ENCODE assay signal across 8 mouse cellular contexts in the genomic region with DNA sequence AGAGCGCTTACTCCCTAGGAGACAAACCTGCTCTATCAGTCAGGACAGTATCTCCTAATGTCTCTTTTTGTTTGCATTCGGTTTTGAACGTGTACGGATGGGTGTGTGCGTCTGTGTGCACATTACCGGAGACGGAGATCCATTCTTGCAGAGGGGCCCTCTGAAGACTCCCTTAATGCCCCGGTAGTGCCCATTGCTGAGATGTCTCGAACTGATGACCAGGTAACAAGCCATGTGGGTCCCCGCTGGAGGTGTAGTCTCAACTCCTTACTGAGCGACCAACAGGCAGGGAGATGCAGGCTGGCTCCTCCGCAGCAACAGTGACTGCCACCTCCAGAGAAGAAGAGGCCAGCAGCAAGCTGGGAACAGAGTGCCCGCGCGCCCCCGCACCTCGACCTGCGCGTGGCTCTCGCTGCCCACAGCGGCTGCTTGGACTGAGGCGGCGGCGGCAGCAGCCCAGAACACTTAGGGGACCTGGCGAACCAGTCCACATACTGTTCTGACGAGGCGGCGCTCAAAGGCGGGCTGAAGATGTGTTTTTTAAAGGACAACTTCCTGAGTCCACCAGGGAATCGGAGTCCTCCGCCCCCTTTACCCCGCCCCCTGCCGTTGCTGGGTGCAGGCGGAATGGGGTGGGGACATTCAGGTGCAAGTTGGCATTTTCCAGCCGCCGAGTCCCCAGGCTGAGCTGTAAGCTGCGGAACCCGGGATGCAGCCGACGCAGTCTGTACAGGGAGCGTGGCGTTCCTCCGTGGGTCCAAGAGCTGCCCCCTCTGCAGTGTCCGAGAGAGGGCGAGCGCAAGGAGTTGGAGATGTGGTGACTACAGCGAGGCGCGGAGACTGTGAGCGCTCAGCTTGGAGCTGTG. TPM values are rescaled to one million over a fixed set of nuclear protein-coding genes. Genes with fewer than 3 reads are reported as not detected.
DNase-seq lines count a peak whose midpoint lies in the region; ATAC-seq and TF ChIP-seq lines count a peak whose summit lies in the region.

A gene (minus strand): TSS at position 612 of the 866 bp plus-strand sequence.

- H3K4me2 ChIP-seq in heart, embryonic 15.5 days, result peak within 1 kb of the TSS; percentile 96
- peak within 1 kb of the TSS; percentile 58 for H3K4me2 ChIP-seq in liver, embryonic 15.5 days

- H3K4me1 ChIP-seq in embryonic facial prominence, embryonic 10.5 days, result peaks cover 11% of the 10 kb centered on the region
- H3K4me1 ChIP-seq in heart, embryonic 15.5 days (replicated peaks), result peaks cover 4% of the 10 kb centered on the region
- H3K4me1 ChIP-seq in liver, embryonic 15.5 days (replicated peaks), result no peaks in the 10 kb centered on the region
- no peaks in the 10 kb centered on the region for H3K4me1 ChIP-seq in olfactory bulb, adult 2 months (ENCODE audit: control insufficient read depth, insufficient read depth, low read length)

- no peak for TF ChIP-seq CTCF in olfactory bulb, adult 2 months (IDR thresholded peaks at IDR 0.05; ENCODE audit: insufficient read depth, low read depth, low read length)

- peaks cover 6% of the 10 kb centered on the region; the same call in 1 of the 2 replicates for H3K27me3 ChIP-seq in embryonic facial prominence, embryonic 10.5 days (replicated peaks; ENCODE audit: low read depth, poor library complexity, severe bottlenecking)
- H3K27me3 ChIP-seq in heart, embryonic 15.5 days, result no peaks in the 10 kb centered on the region; the same call in 1 of the 2 replicates
- H3K27me3 ChIP-seq in liver, embryonic 15.5 days, result peaks cover 15% of the 10 kb centered on the region

- peak within 1 kb of the TSS; percentile 46 for H3K9ac ChIP-seq in heart, embryonic 15.5 days
- no peak within 1 kb of the TSS for H3K9ac ChIP-seq in liver, embryonic 15.5 days

- peak within 1 kb of the TSS; percentile 74 for H3K4me3 ChIP-seq in embryonic facial prominence, embryonic 10.5 days
- peak within 1 kb of the TSS; percentile 67 for H3K4me3 ChIP-seq in heart, embryonic 15.5 days
- H3K4me3 ChIP-seq in liver, embryonic 15.5 days (replicated peaks), result peak within 1 kb of the TSS; percentile 41
- peak within 1 kb of the TSS; percentile 65 for H3K4me3 ChIP-seq in olfactory bulb, adult 2 months (ENCODE audit: insufficient read depth, low read depth, low read length)

- DNase-seq in adrenal gland, adult (ENCODE audit: inconsistent age in 2 of 2, low spot score in 1 of 2), result peak; percentile 3 to 53
- DNase-seq in adrenal gland, adult 8-10 months, result no peak
- peak; percentile 69 for DNase-seq in embryonic facial prominence, embryonic 10.5 days (ENCODE audit: low spot score)
- DNase-seq in kidney, postnatal 36 days, result peak; percentile 9 to 39
- DNase-seq in urinary bladder, postnatal 4 days (ENCODE audit: low spot score in 2 of 2), result peak; percentile 21 to 61

- peak within 1 kb of the TSS; percentile 48; the same call in 1 of the 2 replicates for H3K27ac ChIP-seq in embryonic facial prominence, embryonic 10.5 days (replicated peaks)
- no peak within 1 kb of the TSS for H3K27ac ChIP-seq in heart, embryonic 15.5 days
- no peak within 1 kb of the TSS for H3K27ac ChIP-seq in liver, embryonic 15.5 days (replicated peaks)
- H3K27ac ChIP-seq in olfactory bulb, adult 2 months (ENCODE audit: insufficient read depth, low read depth, low read length), result peak within 1 kb of the TSS; percentile 17

- ATAC-seq in heart, embryonic 15.5 days (replicated peaks; ENCODE audit: insufficient number of reproducible peaks, insufficient read depth, low FRiP score, low read depth), result peak; percentile 67
- no peak for ATAC-seq in liver, embryonic 15.5 days (ENCODE audit: insufficient read depth)

- H3K36me3 ChIP-seq in embryonic facial prominence, embryonic 10.5 days (replicated peaks), result no peaks in the 10 kb centered on the region
- H3K36me3 ChIP-seq in heart, embryonic 15.5 days, result no peaks in the 10 kb centered on the region
- no peaks in the 10 kb centered on the region for H3K36me3 ChIP-seq in liver, embryonic 15.5 days (replicated peaks)

- WGBS in embryonic facial prominence, embryonic 10.5 days, result under 1% methylated on average over 50 of the region's 50 CpGs
- WGBS in heart, embryonic 15.5 days, result under 1% methylated on average over 50 of the region's 50 CpGs
- under 1% methylated on average over 50 of the region's 50 CpGs for WGBS in liver, embryonic 15.5 days (ENCODE audit: insufficient replicate concordance)
- under 1% methylated on average over 50 of the region's 50 CpGs for WGBS in olfactory bulb, adult 2 months

- no peaks in the 10 kb centered on the region for H3K9me3 ChIP-seq in embryonic facial prominence, embryonic 10.5 days
- H3K9me3 ChIP-seq in heart, embryonic 15.5 days (replicated peaks), result no peaks in the 10 kb centered on the region
- no peaks in the 10 kb centered on the region for H3K9me3 ChIP-seq in liver, embryonic 15.5 days (replicated peaks)

- TF ChIP-seq POLR2A in olfactory bulb, adult 2 months (IDR thresholded peaks at IDR 0.05; ENCODE audit: insufficient read depth, low read depth, low read length), result no peak

RNA-seq across cellular contexts. Expression of the gene that starts here (rescaled TPM):
- total RNA-seq in adrenal gland, adult 8-10 months (2022), result under 1 TPM in 2 of 4 experiments, not detected in 2; 0.09 to 0.11 TPM
- 0.12 TPM in 1 of 2 replicates, not detected in the other for polyA plus RNA-seq in embryonic facial prominence, embryonic 10.5 days (2016; fragmentation: Nextera tagmentation; extraction: Ambion mirVana)
- 0.16 and 0.19 TPM in 2 replicates for polyA plus RNA-seq in heart, embryonic 15.5 days (2015; fragmentation: Nextera tagmentation; extraction: Ambion mirVana)
- polyA plus RNA-seq in liver, embryonic 15.5 days (2015; fragmentation: Nextera tagmentation; extraction: Ambion mirVana), result 0.03 and 0.14 TPM in 2 replicates
- polyA plus RNA-seq in olfactory bulb, adult 2 months (2012; ENCODE audit: insufficient read depth, insufficient read length, low replicate concordance, missing spikeins), result not detected in 2 replicates

Comparison
In these comparisons a context has a peak if more than half of its experiments do, and no peak if none do; other contexts are left out.
1. Peak in DNase-seq, H3K4me3 ChIP-seq and H3K27ac ChIP-seq in embryonic facial prominence, embryonic 10.5 days; RNA of the gene not detected or under 1 TPM.
2. Peak in ATAC-seq, H3K4me3 ChIP-seq, H3K9ac ChIP-seq and H3K4me2 ChIP-seq in heart, embryonic 15.5 days; RNA of the gene not detected or under 1 TPM.